Mouse (Mus musculus) left cerebral cortex, adult 8-10 months (tissue): ENCODE results near the gene Arrdc5. TPM values are rescaled to one million over a fixed set of nuclear protein-coding genes. Genes with fewer than 3 reads are reported as not detected.

Experiments
- DNase-seq, 2 experiments: peaks; one replicate each; pipeline ENCODE4 v3.0.0; 2022; ENCODE audit warnings: low spot score in 2 of 2
- total RNA-seq, 4 experiments: library from RNA; stranded (reverse); gene quantifications; 2 replicates each; pipeline ENCODE4 v1.2.4; 2022

The Arrdc5 gene
- total RNA-seq, 4 experiments from 2014 or later: not detected

- DNase-seq: peak; percentile 86 to 97
Measured at GRCm38 (mm10) chr17:56256239-56256881, 43.7 kb downstream of the Arrdc5 start, which contains the start of gene Fem1a. TSS of gene Fem1a (plus strand) at chr17:56256810.

- peak; percentile 97 for DNase-seq
Measured at GRCm38 (mm10) chr17:56255863-56256238, 44.2 kb downstream of the Arrdc5 start.

GRCm38 (mm10) chr17:56255429-56255828, 44.7 kb downstream of the Arrdc5 start:
- no peak for DNase-seq

- DNase-seq: no peak
Measured at GRCm38 (mm10) chr17:56254695-56255094, 45.4 kb downstream of the Arrdc5 start.

- DNase-seq: peak; percentile 67 to 79
Measured at GRCm38 (mm10) chr17:56251136-56251829, 48.8 kb downstream of the Arrdc5 start.

GRCm38 (mm10) chr17:56245608-56246007, 54.5 kb downstream of the Arrdc5 start:
- no peak for DNase-seq

Other genes starting within 250 kb of the Arrdc5 start
- gene Ubxn6, start 225.3 kb downstream of the Arrdc5 start, total RNA-seq: 10 to 100 TPM; 86.2 to 97.2 (median 91.5) TPM
- 100 to 1,000 TPM in 3 of 4 experiments, 10 to 100 TPM in 1; 95.3 to 115 (median 104) TPM for gene Hdgfl2, start 220.7 kb downstream of the Arrdc5 start, total RNA-seq
- gene Plin4, start 190.5 kb downstream of the Arrdc5 start, total RNA-seq: 10 to 100 TPM in 1 of 4 experiments, 1 to 10 TPM in 3; 4.7 to 14.9 (median 7.5) TPM
- under 1 TPM; 0.81 to 0.96 (median 0.93) TPM for gene Plin5, start 182.7 kb downstream of the Arrdc5 start, total RNA-seq
- 1 to 10 TPM; 1.5 to 3.4 (median 2.0) TPM for gene Lrg1, start 178.3 kb downstream of the Arrdc5 start, total RNA-seq
- 100 to 1,000 TPM; 116 to 130 (median 121) TPM for gene Sema6b, start 159.9 kb downstream of the Arrdc5 start, total RNA-seq
- 1 to 10 TPM; 6.1 to 8.9 (median 7.1) TPM for gene Tnfaip8l1, start 137.8 kb downstream of the Arrdc5 start, total RNA-seq
- 10 to 100 TPM; 36.8 to 38.3 (median 37.5) TPM for gene Mydgf, start 116.4 kb downstream of the Arrdc5 start, total RNA-seq
- gene Dpp9, start 81.4 kb downstream of the Arrdc5 start, total RNA-seq: 10 to 100 TPM; 56.1 to 61.3 (median 59.8) TPM
- 10 to 100 TPM; 33.1 to 34.5 (median 33.8) TPM for gene Fem1a, start 43.5 kb downstream of the Arrdc5 start, total RNA-seq
- gene Ticam1, start 23.5 kb downstream of the Arrdc5 start, total RNA-seq: 1 to 10 TPM; 5.7 to 8.4 (median 6.5) TPM
- 10 to 100 TPM; 14.6 to 18.2 (median 15.4) TPM for gene Plin3, start 7.4 kb downstream of the Arrdc5 start, total RNA-seq
- 1 to 10 TPM in 2 of 4 experiments, under 1 TPM in 2; 0.80 to 1.8 (median 1.3) TPM for gene Uhrf1, start 3.0 kb upstream of the Arrdc5 start, total RNA-seq
- gene Kdm4b, start 25.8 kb upstream of the Arrdc5 start, total RNA-seq: 10 to 100 TPM; 66.4 to 71.0 (median 67.0) TPM
- gene Ptprs, start 176.2 kb upstream of the Arrdc5 start, total RNA-seq: 100 to 1,000 TPM; 559 to 588 (median 565) TPM
- gene Znrf4, start 212.1 kb upstream of the Arrdc5 start, total RNA-seq: not detected